Mouse (Mus musculus) natural killer cell, adult 2 months (primary cell): ENCODE measurements around the gene Gm21746.
"Not testable (repeated sequence)": the region's sequence is repeated elsewhere in the genome, so short reads cannot be mapped to it uniquely, and the experiment has no call there.

Experiments
- DNase-seq, 2 experiments: peaks; one replicate each; pipeline ENCODE4 v3.0.0; 2022; ENCODE audit warnings: low spot score in 2 of 2

Gm21746 gene

DNA sequence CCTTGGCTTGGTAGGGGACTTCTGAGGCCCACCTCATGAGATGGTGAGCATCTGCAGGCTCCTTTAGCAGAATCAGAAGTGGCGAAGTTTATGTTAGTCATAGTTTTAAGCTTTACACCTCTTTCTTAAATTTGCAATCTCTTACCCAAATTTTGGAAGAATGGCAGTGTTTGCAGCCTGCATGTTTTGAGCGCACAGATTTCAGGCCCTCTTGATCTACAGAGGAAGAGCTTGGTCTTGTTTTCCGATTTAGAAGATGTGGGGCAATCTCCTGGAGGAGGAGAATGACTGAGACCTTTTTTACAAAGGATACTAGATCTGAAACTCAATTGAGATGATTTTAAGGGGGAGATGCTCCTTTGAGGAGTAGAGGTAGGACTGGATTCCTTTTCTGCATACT lies at the start of gene Gm21746:
TSS of gene Gm21746 (minus strand) at position 101 of the 400 bp plus-strand sequence.
- DNase-seq, result not testable (repeated sequence)

- DNase-seq, result not testable (repeated sequence)
Observed at GRCm38 (mm10) chrY:6266798-6267197, 29.0 kb upstream of the Gm21746 start, which contains the start of gene Gm20873. Gene Gm20873 (plus strand): TSS chrY:6267098.
